In the genomic region with DNA sequence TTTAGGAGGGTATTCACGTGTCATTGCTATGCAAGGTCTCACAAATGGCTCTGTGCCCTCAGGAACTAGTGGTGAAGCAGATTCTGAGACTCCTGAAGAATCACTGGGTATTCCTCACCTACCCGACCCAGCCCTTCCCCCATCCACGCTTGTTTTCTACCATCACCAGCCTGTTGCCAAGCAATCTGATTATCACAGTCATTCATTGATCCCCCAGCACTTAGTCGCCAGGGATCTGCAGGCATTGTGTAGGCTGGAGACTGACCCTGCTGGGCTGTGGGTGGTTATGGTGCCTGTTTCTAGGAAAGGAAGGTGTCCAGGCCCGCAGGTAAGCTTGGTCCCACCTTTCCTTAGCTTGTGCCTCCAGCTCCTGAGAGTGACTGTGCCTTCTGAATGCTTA, we compare ENCODE assay signal across 13 mouse cellular contexts.
A peak's percentile ranks its signal among the peaks of the same experiment; 100 is the strongest.
DNase-seq lines count a peak whose midpoint lies in the region; ATAC-seq and TF ChIP-seq lines count a peak whose summit lies in the region.
"Had no signal": no experiment of that assay in that cellular context is flagged by ENCODE, and none has a peak within 500 bp of the region (broad histone marks: within the 10 kb centered on the region; RNA-seq: fewer than 3 reads in every experiment).

No protein-coding gene starts in this region.

- peaks cover 26% of the 10 kb centered on the region for H3K4me1 ChIP-seq in intestine, embryonic 14.5 days (replicated peaks; ENCODE audit: control insufficient read depth, insufficient read depth, low read length)
- H3K4me1 ChIP-seq in intestine, postnatal 0 days (replicated peaks; ENCODE audit: control insufficient read depth, insufficient read depth, low read length): 0 out of 2 replicates have a peak, but pooled peaks cover 7% of the 10 kb centered on the region
- peaks cover 29% of the 10 kb centered on the region for H3K4me1 ChIP-seq in embryonic facial prominence, embryonic 10.5 days
- H3K4me1 ChIP-seq in intestine, embryonic 15.5 days (replicated peaks): peaks cover 20% of the 10 kb centered on the region
- H3K4me1 ChIP-seq: liver, embryonic 15.5 days had no signal

- H3K27me3 ChIP-seq in intestine, embryonic 14.5 days (replicated peaks; ENCODE audit: control insufficient read depth, insufficient read depth, low read length): no peaks in the 10 kb centered on the region
- H3K27me3 ChIP-seq in intestine, postnatal 0 days (replicated peaks; ENCODE audit: control insufficient read depth, insufficient read depth, low read length): no peaks in the 10 kb centered on the region
- H3K27me3 ChIP-seq in embryonic facial prominence, embryonic 10.5 days (replicated peaks; ENCODE audit: low read depth, poor library complexity, severe bottlenecking): peaks cover 8% of the 10 kb centered on the region; the same call in 1 of the 2 replicates
- H3K27me3 ChIP-seq in intestine, embryonic 15.5 days (replicated peaks): no peaks in the 10 kb centered on the region; the same call in 1 of the 2 replicates
- H3K27me3 ChIP-seq: liver, embryonic 15.5 days had no signal

- no peak for TF ChIP-seq CTCF in intestine, postnatal 0 days (IDR thresholded peaks at IDR 0.05; ENCODE audit: low read depth)

- 51% methylated on average over 5 of the region's 5 CpGs for whole genome bisulfite sequencing in intestine, embryonic 14.5 days
- 52% methylated on average over 5 of the region's 5 CpGs for WGBS in intestine, postnatal 0 days
- WGBS in embryonic facial prominence, embryonic 10.5 days: 40% methylated on average over 5 of the region's 5 CpGs
- WGBS in intestine, embryonic 15.5 days: 52% methylated on average over 5 of the region's 5 CpGs

- peak overlapping the region; percentile 70 for H3K27ac ChIP-seq in intestine, embryonic 14.5 days (ENCODE audit: low read depth)
- H3K27ac ChIP-seq in intestine, postnatal 0 days (ENCODE audit: low read depth, low read length): no peak overlapping the region
- H3K27ac ChIP-seq in embryonic facial prominence, embryonic 10.5 days (replicated peaks): peak overlapping the region; percentile 48; the same call in 1 of the 2 replicates
- H3K27ac ChIP-seq in intestine, embryonic 15.5 days: peak overlapping the region; percentile 68
- H3K27ac ChIP-seq: liver, embryonic 15.5 days had no signal

- H3K4me2 ChIP-seq in intestine, embryonic 14.5 days (ENCODE audit: low read length): no peak overlapping the region
- no peak overlapping the region for H3K4me2 ChIP-seq in intestine, postnatal 0 days (replicated peaks; ENCODE audit: low read depth)
- H3K4me2 ChIP-seq in intestine, embryonic 15.5 days (replicated peaks): no peak overlapping the region
- H3K4me2 ChIP-seq: heart, embryonic 15.5 days; liver, embryonic 15.5 days had no signal

- H3K9me3 ChIP-seq in intestine, embryonic 14.5 days (ENCODE audit: control insufficient read depth, low read length): no peaks in the 10 kb centered on the region
- H3K9me3 ChIP-seq in intestine, postnatal 0 days (ENCODE audit: control insufficient read depth): no peaks in the 10 kb centered on the region
- no peaks in the 10 kb centered on the region for H3K9me3 ChIP-seq in embryonic facial prominence, embryonic 10.5 days
- no peaks in the 10 kb centered on the region for H3K9me3 ChIP-seq in intestine, embryonic 15.5 days
- H3K9me3 ChIP-seq: heart, embryonic 15.5 days; liver, embryonic 15.5 days had no signal

- intact Hi-C loops in gastrocnemius, postnatal 14 days (cut with DNase I; ENCODE audit: low total_unique reads): loop anchor here (1.0 kb wide), 1 partner anchor 64 kb away; no protein-coding TSS in a partner anchor

- no peak overlapping the region for H3K4me3 ChIP-seq in intestine, embryonic 14.5 days (ENCODE audit: low read depth, low read length)
- H3K4me3 ChIP-seq in intestine, postnatal 0 days (ENCODE audit: low read depth, low read length): no peak overlapping the region
- no peak overlapping the region for H3K4me3 ChIP-seq in embryonic facial prominence, embryonic 10.5 days
- H3K4me3 ChIP-seq in intestine, embryonic 15.5 days (replicated peaks): no peak overlapping the region
- H3K4me3 ChIP-seq: heart, embryonic 15.5 days; liver, embryonic 15.5 days had no signal

- ATAC-seq in intestine, embryonic 14.5 days (replicated peaks; ENCODE audit: low FRiP score, low TSS enrichment, low read depth): no peak
- ATAC-seq in intestine, postnatal 0 days: no peak
- ATAC-seq in intestine, embryonic 15.5 days: no peak
- ATAC-seq: CD4-positive, CD25-positive, alpha-beta regulatory T cell, adult 4 months had no signal

- DNase-seq in intestine, embryonic 14.5 days (ENCODE audit: low spot score): no peak
- DNase-seq in embryonic facial prominence, embryonic 10.5 days (ENCODE audit: low spot score): no peak
- peak; percentile 32 for DNase-seq in retina, adult 2 months (ENCODE audit: low read depth, low spot score)
- no peak for DNase-seq in testis, postnatal 14 days (ENCODE audit: low spot score)
- no peak for DNase-seq in gastrocnemius, postnatal 14 days
- DNase-seq: adrenal gland, postnatal 36 days; cerebellum, postnatal 36 days; layer of hippocampus, adult 9-11 months had no signal

- no peaks in the 10 kb centered on the region for H3K36me3 ChIP-seq in intestine, embryonic 14.5 days (ENCODE audit: control insufficient read depth, insufficient read depth, low read length)
- no peaks in the 10 kb centered on the region for H3K36me3 ChIP-seq in intestine, postnatal 0 days (ENCODE audit: control insufficient read depth, insufficient read depth)
- H3K36me3 ChIP-seq in embryonic facial prominence, embryonic 10.5 days (replicated peaks): no peaks in the 10 kb centered on the region
- no peaks in the 10 kb centered on the region for H3K36me3 ChIP-seq in intestine, embryonic 15.5 days
- H3K36me3 ChIP-seq: heart, embryonic 15.5 days; liver, embryonic 15.5 days had no signal

- H3K9ac ChIP-seq in intestine, embryonic 14.5 days (ENCODE audit: low read length): no peak overlapping the region
- no peak overlapping the region for H3K9ac ChIP-seq in intestine, postnatal 0 days (ENCODE audit: low read depth, low read length)
- H3K9ac ChIP-seq in intestine, embryonic 15.5 days: no peak overlapping the region
- H3K9ac ChIP-seq: heart, embryonic 15.5 days; liver, embryonic 15.5 days had no signal
